In the genomic region with DNA sequence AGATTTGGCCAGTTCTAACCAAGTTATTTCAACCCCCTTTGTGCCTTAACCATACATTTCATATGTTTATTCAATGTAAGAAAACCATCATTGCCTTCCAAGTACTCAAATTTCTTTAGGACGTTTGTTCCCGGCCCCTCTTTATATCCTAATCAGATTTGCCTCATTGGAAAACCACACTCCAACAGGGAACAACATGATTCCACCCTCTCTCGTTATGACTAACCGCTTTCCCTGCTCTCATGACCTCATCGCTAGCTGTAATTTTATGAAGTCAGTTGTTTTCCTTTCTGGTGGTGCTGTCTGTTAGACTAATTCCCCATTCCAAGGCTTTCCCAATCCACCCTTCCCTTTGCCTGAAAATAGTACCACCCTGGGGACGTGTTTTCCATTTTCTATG, we compare ENCODE assay signal across 15 mouse cellular contexts.
"Had no signal": no experiment of that assay in that cellular context is flagged by ENCODE, and none has a peak within 500 bp of the region (broad histone marks: within the 10 kb centered on the region; RNA-seq: fewer than 3 reads in every experiment).

No protein-coding gene starts in this region.

- H3K4me1 ChIP-seq: liver, embryonic 13.5 days; lung, embryonic 15.5 days; midbrain, embryonic 13.5 days; neural tube, embryonic 13.5 days; stomach, embryonic 15.5 days had no signal

- H3K9ac ChIP-seq: liver, embryonic 13.5 days; liver, postnatal 0 days; lung, embryonic 15.5 days; midbrain, embryonic 13.5 days; neural tube, embryonic 13.5 days; stomach, embryonic 15.5 days had no signal

- H3K27me3 ChIP-seq: liver, embryonic 13.5 days; lung, embryonic 15.5 days; midbrain, embryonic 13.5 days; neural tube, embryonic 13.5 days; stomach, embryonic 15.5 days had no signal

- H3K36me3 ChIP-seq: liver, embryonic 13.5 days; lung, embryonic 15.5 days; midbrain, embryonic 13.5 days; neural tube, embryonic 13.5 days; stomach, embryonic 15.5 days had no signal

- H3K4me2 ChIP-seq: liver, embryonic 13.5 days; lung, embryonic 15.5 days; midbrain, embryonic 13.5 days; neural tube, embryonic 13.5 days; stomach, embryonic 15.5 days had no signal

- H3K4me3 ChIP-seq: layer of hippocampus, adult 2 months; liver, embryonic 13.5 days; lung, embryonic 15.5 days; midbrain, embryonic 13.5 days; neural tube, embryonic 13.5 days; stomach, embryonic 15.5 days had no signal

- DNase-seq: kidney, postnatal 10 days; kidney, postnatal 4 days; liver; liver, embryonic 13.5 days; liver, postnatal 0 days; lung, postnatal 14 days; retina, postnatal 1 day; right cerebral cortex, postnatal 4 days; thymus, adult 2 months; thymus, postnatal 25 days had no signal

- H3K9me3 ChIP-seq: lung, embryonic 15.5 days; midbrain, embryonic 13.5 days; neural tube, embryonic 13.5 days; stomach, embryonic 15.5 days had no signal

- H3K27ac ChIP-seq: layer of hippocampus, adult 2 months; liver, embryonic 13.5 days; lung, embryonic 15.5 days; midbrain, embryonic 13.5 days; neural tube, embryonic 13.5 days; stomach, embryonic 15.5 days had no signal

- ATAC-seq: liver, postnatal 0 days; midbrain, embryonic 13.5 days had no signal
